Mouse (Mus musculus): ENCODE results near the gene Sdhc. TPM values are rescaled to one million over a fixed set of nuclear protein-coding genes. Genes with fewer than 3 reads are reported as not detected.

Sdhc gene
- polyA plus RNA-seq, 1 experiment from 2014 or later = 249 TPM

GRCm38 (mm10) chr1:171124398-171124797, 26.0 kb downstream of the Sdhc start:
- no peaks in the 10 kb centered on the region for H3K4me1 ChIP-seq
- no peak for ATAC-seq (ENCODE audit: insufficient number of reproducible peaks, insufficient read depth, low FRiP score, low TSS enrichment, low read depth)
- no peak overlapping the region for H3K9ac ChIP-seq
- no peaks in the 10 kb centered on the region for H3K27me3 ChIP-seq
- no peak overlapping the region for H3K27ac ChIP-seq
- H3K4me3 ChIP-seq = no peak overlapping the region
- peaks cover 19% of the 10 kb centered on the region for H3K36me3 ChIP-seq
- H3K9me3 ChIP-seq = no peaks in the 10 kb centered on the region
- H3K4me2 ChIP-seq = no peak overlapping the region
- WGBS = 90% methylated on average over 5 of the region's 5 CpGs

GRCm38 (mm10) chr1:171122932-171123331, 27.5 kb downstream of the Sdhc start:
- WGBS = 40% methylated on average over 7 of the region's 7 CpGs
- H3K9me3 ChIP-seq = no peaks in the 10 kb centered on the region
- H3K36me3 ChIP-seq = peaks cover 6% of the 10 kb centered on the region; the same call in 1 of the 2 replicates
- H3K4me2 ChIP-seq = no peak overlapping the region
- no peak overlapping the region for H3K27ac ChIP-seq
- H3K4me1 ChIP-seq = no peaks in the 10 kb centered on the region
- no peak for ATAC-seq (ENCODE audit: insufficient number of reproducible peaks, insufficient read depth, low FRiP score, low TSS enrichment, low read depth)
- H3K27me3 ChIP-seq = no peaks in the 10 kb centered on the region
- no peak overlapping the region for H3K9ac ChIP-seq
- no peak overlapping the region for H3K4me3 ChIP-seq

GRCm38 (mm10) chr1:171121839-171122238, 28.6 kb downstream of the Sdhc start:
- Histone ChIP-seq H3K36me3 (no peaks in the 10 kb centered on the region), H3K27me3 (no peaks in the 10 kb centered on the region), H3K27ac (no peak overlapping the region), H3K4me2 (no peak overlapping the region), H3K4me3 (no peak overlapping the region), H3K9me3 (no peaks in the 10 kb centered on the region), H3K9ac (no peak overlapping the region), H3K4me1 (no peaks in the 10 kb centered on the region)
- 46% methylated on average over 5 of the region's 5 CpGs for WGBS
- no peak for ATAC-seq (ENCODE audit: insufficient number of reproducible peaks, insufficient read depth, low FRiP score, low TSS enrichment, low read depth)

GRCm38 (mm10) chr1:171120893-171121292, 29.5 kb downstream of the Sdhc start:
- Histone ChIP-seq H3K4me2 (no peak overlapping the region), H3K9ac (no peak overlapping the region), H3K36me3 (no peaks in the 10 kb centered on the region), H3K27me3 (no peaks in the 10 kb centered on the region), H3K27ac (no peak overlapping the region), H3K4me1 (no peaks in the 10 kb centered on the region), H3K9me3 (no peaks in the 10 kb centered on the region), H3K4me3 (no peak overlapping the region)
- WGBS = 41% methylated on average over 3 of the region's 3 CpGs
- ATAC-seq (ENCODE audit: insufficient number of reproducible peaks, insufficient read depth, low FRiP score, low TSS enrichment, low read depth) = no peak

- Histone ChIP-seq H3K9ac (no peak overlapping the region), H3K4me2 (no peak overlapping the region), H3K27ac (no peak overlapping the region), H3K27me3 (no peaks in the 10 kb centered on the region), H3K36me3 (no peaks in the 10 kb centered on the region), H3K9me3 (no peaks in the 10 kb centered on the region), H3K4me3 (no peak overlapping the region), H3K4me1 (no peaks in the 10 kb centered on the region)
- 84% methylated on average over 14 of the region's 14 CpGs for WGBS
- ATAC-seq (ENCODE audit: insufficient number of reproducible peaks, insufficient read depth, low FRiP score, low TSS enrichment, low read depth) = no peak
Observed at GRCm38 (mm10) chr1:171119405-171119804, 31.0 kb downstream of the Sdhc start.

- H3K4me3 ChIP-seq = no peak overlapping the region
- H3K4me2 ChIP-seq = no peak overlapping the region
- H3K27ac ChIP-seq = no peak overlapping the region
- 84% methylated on average over 5 of the region's 5 CpGs for WGBS
- H3K9ac ChIP-seq = no peak overlapping the region
- H3K27me3 ChIP-seq = no peaks in the 10 kb centered on the region
- no peak for ATAC-seq (ENCODE audit: insufficient number of reproducible peaks, insufficient read depth, low FRiP score, low TSS enrichment, low read depth)
- H3K36me3 ChIP-seq = no peaks in the 10 kb centered on the region
- H3K4me1 ChIP-seq = no peaks in the 10 kb centered on the region
- no peaks in the 10 kb centered on the region for H3K9me3 ChIP-seq
Observed at GRCm38 (mm10) chr1:171118996-171119395, 31.4 kb downstream of the Sdhc start.

GRCm38 (mm10) chr1:171118269-171118684, 32.1 kb downstream of the Sdhc start:
- Histone ChIP-seq H3K9ac (no peak overlapping the region), H3K4me1 (no peaks in the 10 kb centered on the region), H3K4me2 (no peak overlapping the region), H3K27ac (no peak overlapping the region), H3K27me3 (no peaks in the 10 kb centered on the region), H3K36me3 (no peaks in the 10 kb centered on the region), H3K4me3 (no peak overlapping the region), H3K9me3 (no peaks in the 10 kb centered on the region)
- peak; percentile 15; the same call in 1 of the 2 replicates for ATAC-seq (ENCODE audit: insufficient number of reproducible peaks, insufficient read depth, low FRiP score, low TSS enrichment, low read depth)
- WGBS = 8% methylated on average over 4 of the region's 4 CpGs

GRCm38 (mm10) chr1:171116280-171116679, 34.1 kb downstream of the Sdhc start:
- H3K4me1 ChIP-seq = no peaks in the 10 kb centered on the region
- H3K36me3 ChIP-seq = no peaks in the 10 kb centered on the region
- no peak overlapping the region for H3K27ac ChIP-seq
- no peak overlapping the region for H3K4me2 ChIP-seq
- 71% methylated on average over 4 of the region's 4 CpGs for WGBS
- H3K27me3 ChIP-seq = no peaks in the 10 kb centered on the region
- H3K9me3 ChIP-seq = no peaks in the 10 kb centered on the region
- H3K4me3 ChIP-seq = no peak overlapping the region
- no peak overlapping the region for H3K9ac ChIP-seq
- ATAC-seq (ENCODE audit: insufficient number of reproducible peaks, insufficient read depth, low FRiP score, low TSS enrichment, low read depth) = no peak

- peaks cover 3% of the 10 kb centered on the region for H3K4me1 ChIP-seq
- H3K27ac ChIP-seq = peak within 1 kb of the TSS; percentile 75
- H3K9me3 ChIP-seq = no peaks in the 10 kb centered on the region
- peak within 1 kb of the TSS; percentile 78 for H3K9ac ChIP-seq
- H3K27me3 ChIP-seq = no peaks in the 10 kb centered on the region
- no peaks in the 10 kb centered on the region for H3K36me3 ChIP-seq
- under 1% methylated on average over 24 of the region's 24 CpGs for WGBS
- H3K4me2 ChIP-seq = peak within 1 kb of the TSS; percentile 79
- peak within 1 kb of the TSS; percentile 60 for H3K4me3 ChIP-seq
- ATAC-seq (ENCODE audit: insufficient number of reproducible peaks, insufficient read depth, low FRiP score, low TSS enrichment, low read depth) = no peak
Observed at GRCm38 (mm10) chr1:171113873-171114299, 36.5 kb downstream of the Sdhc start, which contains the start of gene Cfap126. Cfap126 (plus strand) TSS chr1:171113918.

GRCm38 (mm10) chr1:171112986-171113385, 37.4 kb downstream of the Sdhc start:
- Histone ChIP-seq H3K36me3 (no peaks in the 10 kb centered on the region), H3K4me3 (no peak overlapping the region), H3K27me3 (no peaks in the 10 kb centered on the region), H3K27ac (no peak overlapping the region), H3K4me1 (peaks cover 3% of the 10 kb centered on the region), H3K9ac (no peak overlapping the region), H3K4me2 (no peak overlapping the region), H3K9me3 (no peaks in the 10 kb centered on the region)
- 75% methylated on average over 4 of the region's 4 CpGs for WGBS
- ATAC-seq (ENCODE audit: insufficient number of reproducible peaks, insufficient read depth, low FRiP score, low TSS enrichment, low read depth) = no peak

GRCm38 (mm10) chr1:171111781-171112575, 38.4 kb downstream of the Sdhc start:
- ATAC-seq (ENCODE audit: insufficient number of reproducible peaks, insufficient read depth, low FRiP score, low TSS enrichment, low read depth) = no peak
- 2% methylated on average over 15 of the region's 15 CpGs for WGBS
- H3K27ac ChIP-seq = peak overlapping the region; percentile 84

More at GRCm38 (mm10) chr1:171111781-171112575, 38.4 kb downstream of the Sdhc start:
- Histone ChIP-seq H3K9me3 (no peaks in the 10 kb centered on the region), H3K4me2 (peak overlapping the region; percentile 61), H3K9ac (peak overlapping the region; percentile 70), H3K4me1 (peaks cover 3% of the 10 kb centered on the region), H3K36me3 (no peaks in the 10 kb centered on the region), H3K27me3 (no peaks in the 10 kb centered on the region), H3K4me3 (peak overlapping the region; percentile 59)

Data from embryonic facial prominence, embryonic 13.5 days (tissue).